Mouse (Mus musculus) cerebellum, postnatal 10 days (tissue): Measurements from ENCODE around the gene Kcnq1.
A peak's percentile ranks its signal among the peaks of the same experiment; 100 is the strongest.

Experiments
- DNase-seq, 2 experiments: peaks; one replicate each; pipeline ENCODE4 v3.0.0; 2021; ENCODE audit warnings: mixed read lengths in 2 of 2

Kcnq1 gene

GRCm38 (mm10) chr7:143428814-143429499 is 322.8 kb downstream of the Kcnq1 start:
- DNase-seq: peak in 1 of 2 experiments; percentile 40

- no peak for DNase-seq
Measured at GRCm38 (mm10) chr7:143432631-143433030, 326.5 kb downstream of the Kcnq1 start.

- DNase-seq: peak; percentile 79 to 85
Measured at GRCm38 (mm10) chr7:143433331-143433730, 327.2 kb downstream of the Kcnq1 start.

- no peak for DNase-seq
Measured at GRCm38 (mm10) chr7:143437231-143437893, 331.2 kb downstream of the Kcnq1 start.

GRCm38 (mm10) chr7:143437894-143438581 is 331.9 kb downstream of the Kcnq1 start:
- peak; percentile 76 to 82 for DNase-seq

GRCm38 (mm10) chr7:143438965-143439364 is 332.8 kb downstream of the Kcnq1 start:
- DNase-seq: no peak

- DNase-seq: no peak
Measured at GRCm38 (mm10) chr7:143444580-143444954, 338.4 kb downstream of the Kcnq1 start.

- peak in 1 of 2 experiments; percentile 39 for DNase-seq
Measured at GRCm38 (mm10) chr7:143444955-143445648, 338.9 kb downstream of the Kcnq1 start.

- peak in 1 of 2 experiments; percentile 38 for DNase-seq
Measured at GRCm38 (mm10) chr7:143445651-143446460, 339.7 kb downstream of the Kcnq1 start.

GRCm38 (mm10) chr7:143447130-143447529 is 341.0 kb downstream of the Kcnq1 start:
- DNase-seq: peak; percentile 86 to 94

- DNase-seq: no peak
Measured at GRCm38 (mm10) chr7:143458963-143459331, 352.8 kb downstream of the Kcnq1 start.

GRCm38 (mm10) chr7:143459332-143460211 is 353.4 kb downstream of the Kcnq1 start:
- peak; percentile 33 to 38 for DNase-seq

- no peak for DNase-seq
Measured at GRCm38 (mm10) chr7:143460217-143460834, 354.2 kb downstream of the Kcnq1 start.

- DNase-seq: peak; percentile 87 to 91
Measured at GRCm38 (mm10) chr7:143460874-143461273, 354.7 kb downstream of the Kcnq1 start, which contains the start of gene Cdkn1c. Cdkn1c (minus strand) TSS chr7:143461050.

GRCm38 (mm10) chr7:143461294-143461870 is 355.2 kb downstream of the Kcnq1 start:
- DNase-seq: no peak

- no peak for DNase-seq
Measured at GRCm38 (mm10) chr7:143461920-143462319, 355.8 kb downstream of the Kcnq1 start.

GRCm38 (mm10) chr7:143462516-143462915 is 356.4 kb downstream of the Kcnq1 start:
- no peak for DNase-seq

- DNase-seq: peak; percentile 94 to 95
Measured at GRCm38 (mm10) chr7:143463865-143464415, 357.8 kb downstream of the Kcnq1 start.

GRCm38 (mm10) chr7:143464811-143465560 is 358.8 kb downstream of the Kcnq1 start:
- DNase-seq: peak; percentile 60 to 64
